Mouse (Mus musculus): ENCODE data around the gene Lcmt1. TPM values are rescaled to one million over a fixed set of nuclear protein-coding genes. Genes with fewer than 3 reads are reported as not detected.

Gene Lcmt1
- polyA plus RNA-seq, 1 experiment from 2014 or later: 27.2 TPM

- H3K36me3 ChIP-seq (ENCODE audit: control insufficient read depth, insufficient read depth, low read length): no peaks in the 10 kb centered on the region; the same call in 1 of the 2 replicates
- H3K4me1 ChIP-seq (replicated peaks; ENCODE audit: control insufficient read depth, insufficient read depth): no peaks in the 10 kb centered on the region
- H3K9ac ChIP-seq (ENCODE audit: low read length): no peak overlapping the region
- no peak overlapping the region for H3K27ac ChIP-seq (replicated peaks)
- H3K9me3 ChIP-seq (ENCODE audit: control insufficient read depth, low read length): no peaks in the 10 kb centered on the region
- ATAC-seq (ENCODE audit: low FRiP score, low TSS enrichment) (no peak), DNase-seq (ENCODE audit: low spot score) (no peak)
- no peak overlapping the region for H3K4me3 ChIP-seq (ENCODE audit: low read depth, low read length)
- no peaks in the 10 kb centered on the region for H3K27me3 ChIP-seq (ENCODE audit: control insufficient read depth, insufficient read depth, low read length)
- WGBS: 85% methylated on average over 4 of the region's 4 CpGs
- no peak overlapping the region for H3K4me2 ChIP-seq (replicated peaks; ENCODE audit: low read depth)
- TF ChIP-seq EP300 (optimal IDR thresholded peaks at IDR 0.05): no peak
- no peak for TF ChIP-seq CTCF (IDR thresholded peaks at IDR 0.05; ENCODE audit: low read depth)
These were observed 42.7 kb upstream of the Lcmt1 start for GRCm38 (mm10) chr7:123326901-123327300.

GRCm38 (mm10) chr7:123327909-123328308, 41.7 kb upstream of the Lcmt1 start:
- ATAC-seq (ENCODE audit: low FRiP score, low TSS enrichment) (no peak), DNase-seq (ENCODE audit: low spot score) (no peak)
- Histone ChIP-seq H3K4me2 (replicated peaks; ENCODE audit: low read depth) (no peak overlapping the region), H3K4me3 (ENCODE audit: low read depth, low read length) (no peak overlapping the region), H3K27ac (replicated peaks) (no peak overlapping the region), H3K9ac (ENCODE audit: low read length) (no peak overlapping the region), H3K27me3 (ENCODE audit: control insufficient read depth, insufficient read depth, low read length) (no peaks in the 10 kb centered on the region), H3K9me3 (ENCODE audit: control insufficient read depth, low read length) (no peaks in the 10 kb centered on the region), H3K36me3 (ENCODE audit: control insufficient read depth, insufficient read depth, low read length) (no peaks in the 10 kb centered on the region; the same call in 1 of the 2 replicates), H3K4me1 (replicated peaks; ENCODE audit: control insufficient read depth, insufficient read depth) (no peaks in the 10 kb centered on the region)
- TF ChIP-seq CTCF (IDR thresholded peaks at IDR 0.05; ENCODE audit: low read depth) (no peak), EP300 (optimal IDR thresholded peaks at IDR 0.05) (no peak)
- 85% methylated on average over 4 of the region's 4 CpGs for WGBS

DNA sequence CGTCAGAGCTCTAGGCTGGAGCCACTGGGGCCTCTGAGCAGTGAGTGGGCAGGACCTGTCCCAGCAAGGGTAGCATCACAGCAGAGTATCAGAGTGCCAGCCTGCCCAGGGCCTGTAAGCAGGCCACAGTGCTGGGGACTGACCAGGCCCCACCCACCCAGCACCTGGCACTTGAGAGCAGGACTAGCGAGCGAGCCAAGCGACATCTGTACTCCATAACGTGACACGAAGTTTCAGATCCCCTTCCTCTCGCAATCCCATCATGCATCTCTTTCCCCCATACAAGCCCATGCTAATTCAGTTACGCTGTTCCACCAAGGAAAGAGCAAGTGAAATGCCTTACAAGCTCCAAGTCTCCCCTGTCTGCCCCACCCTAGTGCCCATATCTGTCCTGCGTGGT, 39.1 kb upstream of the Lcmt1 start:
- ATAC-seq (ENCODE audit: low FRiP score, low TSS enrichment): no peak
- no peak overlapping the region for H3K27ac ChIP-seq (replicated peaks)

DNA sequence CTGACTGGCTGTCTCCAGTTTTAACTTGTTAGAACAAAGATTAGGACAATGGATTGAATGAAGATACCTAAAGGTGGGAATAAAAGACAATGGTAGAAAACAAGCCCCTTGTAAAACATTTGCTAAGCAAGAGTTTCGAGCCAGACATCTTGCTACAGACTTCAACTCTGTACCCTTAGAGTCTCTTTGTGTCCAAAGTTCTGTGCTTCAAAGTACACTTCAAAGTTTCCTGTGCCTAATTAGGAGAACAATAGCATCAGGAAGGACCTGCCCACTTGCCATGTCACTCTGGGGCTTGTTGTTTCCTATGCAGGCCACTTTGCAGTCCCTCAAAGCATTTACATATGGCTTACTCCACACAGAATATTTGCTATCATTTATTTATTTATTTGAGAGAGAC, 33.3 kb upstream of the Lcmt1 start:
- WGBS: 69% methylated on average over 1 of the region's 1 CpGs
- TF ChIP-seq CTCF (IDR thresholded peaks at IDR 0.05; ENCODE audit: low read depth) (no peak), EP300 (optimal IDR thresholded peaks at IDR 0.05) (no peak)
- H3K9me3 ChIP-seq (ENCODE audit: control insufficient read depth, low read length): no peaks in the 10 kb centered on the region
- no peaks in the 10 kb centered on the region for H3K36me3 ChIP-seq (ENCODE audit: control insufficient read depth, insufficient read depth, low read length)
- H3K4me1 ChIP-seq (replicated peaks; ENCODE audit: control insufficient read depth, insufficient read depth): no peaks in the 10 kb centered on the region
- H3K4me3 ChIP-seq (ENCODE audit: low read depth, low read length): no peak overlapping the region
- H3K4me2 ChIP-seq (replicated peaks; ENCODE audit: low read depth): no peak overlapping the region
- no peak overlapping the region for H3K27ac ChIP-seq (replicated peaks)
- no peak for ATAC-seq (ENCODE audit: low FRiP score, low TSS enrichment)
- no peak for DNase-seq (ENCODE audit: low spot score)
- H3K27me3 ChIP-seq (ENCODE audit: control insufficient read depth, insufficient read depth, low read length): no peaks in the 10 kb centered on the region
- H3K9ac ChIP-seq (ENCODE audit: low read length): no peak overlapping the region

More for the DNA sequence above, 39.1 kb upstream of the Lcmt1 start:
- Histone ChIP-seq H3K9me3 (ENCODE audit: control insufficient read depth, low read length) (no peaks in the 10 kb centered on the region), H3K9ac (ENCODE audit: low read length) (no peak overlapping the region), H3K4me3 (ENCODE audit: low read depth, low read length) (no peak overlapping the region), H3K36me3 (ENCODE audit: control insufficient read depth, insufficient read depth, low read length) (no peaks in the 10 kb centered on the region; the same call in 1 of the 2 replicates), H3K4me1 (replicated peaks; ENCODE audit: control insufficient read depth, insufficient read depth) (no peaks in the 10 kb centered on the region), H3K4me2 (replicated peaks; ENCODE audit: low read depth) (no peak overlapping the region), H3K27me3 (ENCODE audit: control insufficient read depth, insufficient read depth, low read length) (no peaks in the 10 kb centered on the region)
- no peak for TF ChIP-seq CTCF (IDR thresholded peaks at IDR 0.05; ENCODE audit: low read depth)
- no peak for TF ChIP-seq EP300 (optimal IDR thresholded peaks at IDR 0.05)
- 81% methylated on average over 9 of the region's 9 CpGs for WGBS
- DNase-seq (ENCODE audit: low spot score): no peak

GRCm38 (mm10) chr7:123338351-123338750, 31.2 kb upstream of the Lcmt1 start:
- TF ChIP-seq CTCF (IDR thresholded peaks at IDR 0.05; ENCODE audit: low read depth) (peak; percentile 27), EP300 (optimal IDR thresholded peaks at IDR 0.05) (no peak)
- no peaks in the 10 kb centered on the region for H3K9me3 ChIP-seq (ENCODE audit: control insufficient read depth, low read length)
- WGBS: 57% methylated on average over 8 of the region's 8 CpGs
- ATAC-seq (ENCODE audit: low FRiP score, low TSS enrichment) (no peak), DNase-seq (ENCODE audit: low spot score) (no peak)
- no peaks in the 10 kb centered on the region for H3K36me3 ChIP-seq (ENCODE audit: control insufficient read depth, insufficient read depth, low read length)
- H3K4me1 ChIP-seq (replicated peaks; ENCODE audit: control insufficient read depth, insufficient read depth): no peaks in the 10 kb centered on the region
- no peak overlapping the region for H3K9ac ChIP-seq (ENCODE audit: low read length)
- no peak overlapping the region for H3K27ac ChIP-seq (replicated peaks)
- no peaks in the 10 kb centered on the region for H3K27me3 ChIP-seq (ENCODE audit: control insufficient read depth, insufficient read depth, low read length)
- H3K4me3 ChIP-seq (ENCODE audit: low read depth, low read length): no peak overlapping the region
- no peak overlapping the region for H3K4me2 ChIP-seq (replicated peaks; ENCODE audit: low read depth)

DNA sequence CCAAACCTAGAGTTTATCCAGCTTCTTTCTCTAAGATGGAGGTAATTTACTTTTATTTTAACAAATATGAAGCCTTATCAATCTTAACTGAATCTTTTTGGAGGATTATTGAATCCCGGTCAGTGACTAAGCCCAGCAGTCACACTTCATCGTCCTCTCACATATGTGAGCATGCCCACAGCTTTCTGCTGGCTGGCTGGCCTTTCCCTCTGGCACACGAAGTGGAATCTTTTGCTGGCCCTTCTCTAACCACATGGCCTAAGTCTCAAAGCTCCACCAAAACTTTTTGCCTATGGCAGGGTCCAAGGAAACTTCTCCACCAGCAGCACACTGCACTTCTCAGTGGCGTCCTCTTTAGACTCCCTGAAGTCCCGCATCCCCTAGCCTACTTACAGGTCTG, 27.7 kb upstream of the Lcmt1 start:
- Histone ChIP-seq H3K4me1 (replicated peaks; ENCODE audit: control insufficient read depth, insufficient read depth) (0 out of 2 replicates have a peak, but pooled peaks cover 2% of the 10 kb centered on the region), H3K9me3 (ENCODE audit: control insufficient read depth, low read length) (no peaks in the 10 kb centered on the region), H3K4me3 (ENCODE audit: low read depth, low read length) (no peak overlapping the region), H3K9ac (ENCODE audit: low read length) (no peak overlapping the region), H3K27me3 (ENCODE audit: control insufficient read depth, insufficient read depth, low read length) (no peaks in the 10 kb centered on the region), H3K36me3 (ENCODE audit: control insufficient read depth, insufficient read depth, low read length) (no peaks in the 10 kb centered on the region), H3K4me2 (replicated peaks; ENCODE audit: low read depth) (no peak overlapping the region), H3K27ac (replicated peaks) (peak overlapping the region; percentile 35)
- 54% methylated on average over 5 of the region's 5 CpGs for WGBS
- DNase-seq (ENCODE audit: low spot score) (no peak), ATAC-seq (ENCODE audit: low FRiP score, low TSS enrichment) (no peak)
- TF ChIP-seq CTCF (IDR thresholded peaks at IDR 0.05; ENCODE audit: low read depth) (no peak), EP300 (optimal IDR thresholded peaks at IDR 0.05) (no peak)

Data from stomach, postnatal 0 days (tissue).